Mouse (Mus musculus) adrenal gland, postnatal 14 days (tissue): ENCODE results near the gene Pias4. TPM values are rescaled to one million over a fixed set of nuclear protein-coding genes. Genes with fewer than 3 reads are reported as not detected.
A peak's percentile ranks its signal among the peaks of the same experiment; 100 is the strongest.
"Not testable (repeated sequence)": the region's sequence is repeated elsewhere in the genome, so short reads cannot be mapped to it uniquely, and the experiment has no call there.

Experiments used
- DNase-seq: peaks from one replicate; pipeline ENCODE4 v3.0.0; 2021; ENCODE audit warnings: mixed read lengths
- total RNA-seq: library from RNA; stranded (reverse); gene quantifications from 2 replicates; pipeline ENCODE4 v1.2.3, GENCODE M21; 2021

The Pias4 gene
- total RNA-seq, 1 experiment from 2014 or later, result 28.3 TPM

- DNase-seq, result no peak
Observed at GRCm38 (mm10) chr10:81191342-81191982, 23.7 kb upstream of the Pias4 start.

- no peak for DNase-seq
Observed at GRCm38 (mm10) chr10:81190912-81191321, 23.2 kb upstream of the Pias4 start.

GRCm38 (mm10) chr10:81190236-81190911, 22.7 kb upstream of the Pias4 start:
- peak; percentile 64 for DNase-seq

GRCm38 (mm10) chr10:81189821-81190220, 22.1 kb upstream of the Pias4 start:
- no peak for DNase-seq

GRCm38 (mm10) chr10:81187161-81187560, 19.4 kb upstream of the Pias4 start:
- no peak for DNase-seq

GRCm38 (mm10) chr10:81184765-81185164, 17.0 kb upstream of the Pias4 start:
- no peak for DNase-seq

GRCm38 (mm10) chr10:81183805-81184204, 16.1 kb upstream of the Pias4 start, which contains the start of gene 4930442H23Rik:
Gene 4930442H23Rik (minus strand): TSS chr10:81183849.
- DNase-seq, result no peak

- peak; percentile 97 for DNase-seq
Observed at GRCm38 (mm10) chr10:81182336-81183333, 14.9 kb upstream of the Pias4 start, which contains the start of gene Dapk3. Gene Dapk3 (plus strand): TSS chr10:81183005.

GRCm38 (mm10) chr10:81181860-81182259, 14.1 kb upstream of the Pias4 start:
- DNase-seq, result not testable (repeated sequence)

- DNase-seq, result no peak
Observed at GRCm38 (mm10) chr10:81180946-81181345, 13.2 kb upstream of the Pias4 start.

GRCm38 (mm10) chr10:81179451-81180342, 12.0 kb upstream of the Pias4 start:
- DNase-seq, result no peak

- DNase-seq, result no peak
Observed at GRCm38 (mm10) chr10:81178927-81179326, 11.2 kb upstream of the Pias4 start.

GRCm38 (mm10) chr10:81177958-81178712, 10.4 kb upstream of the Pias4 start:
- no peak for DNase-seq

- peak; percentile 53 for DNase-seq
Observed at GRCm38 (mm10) chr10:81177491-81177925, 9.8 kb upstream of the Pias4 start.

GRCm38 (mm10) chr10:81176466-81177271, 8.9 kb upstream of the Pias4 start, which contains the start of gene Eef2:
Gene Eef2 (plus strand): TSS chr10:81176631.
- DNase-seq, result peak; percentile 99

GRCm38 (mm10) chr10:81175936-81176465, 8.3 kb upstream of the Pias4 start:
- DNase-seq, result peak; percentile 79

- DNase-seq, result peak; percentile 27
Observed at GRCm38 (mm10) chr10:81175345-81175701, 7.6 kb upstream of the Pias4 start.

GRCm38 (mm10) chr10:81174617-81175344, 7.1 kb upstream of the Pias4 start:
- peak; percentile 94 for DNase-seq

- peak; percentile 93 for DNase-seq
Observed at GRCm38 (mm10) chr10:81173132-81173531, 5.4 kb upstream of the Pias4 start.
